Mouse (Mus musculus) left cerebral cortex, adult 2 months (tissue): ENCODE data around the gene Cyp2j5. TPM values are rescaled to one million over a fixed set of nuclear protein-coding genes. Genes with fewer than 3 reads are reported as not detected.
"Not testable (repeated sequence)": the region's sequence is repeated elsewhere in the genome, so short reads cannot be mapped to it uniquely, and the experiment has no call there.

Experiments used
- DNase-seq, 2 experiments: peaks; one replicate each; pipeline ENCODE4 v3.0.0; 2021 to 2022; ENCODE audit warnings: low spot score in 2 of 2, mixed read lengths in 1 of 2; ENCODE audit errors: extremely low spot score in 1 of 2
- H3K27ac ChIP-seq: fragments of 200-600 bp; 2 replicates; pipeline ENCODE4 v1.8.1; 2022
- H3K4me3 ChIP-seq: fragments of 200-600 bp; 2 replicates; pipeline ENCODE4 v1.8.1; 2022
- CTCF ChIP-seq: fragments of 200-600 bp; IDR thresholded peaks from 2 replicates; pipeline ENCODE4 v1.8.1; 2022; ENCODE audit warnings: antibody characterized with exemption, mild to moderate bottlenecking, moderate library complexity
- intact Hi-C: fragments of 180-260 bp; cut with DNase I; formaldehyde crosslinking; loops from one replicate; pipeline ENCODE4 v1.15.1; 2025
- total RNA-seq, 2 experiments: library from RNA; stranded (reverse); gene quantifications; 2 replicates each; pipeline ENCODE4 v1.2.3; 2021

Gene Cyp2j5
- total RNA-seq, 2 experiments from 2014 or later: not detected

GRCm38 (mm10) chr4:96622474-96622873 lies 41.5 kb downstream of the Cyp2j5 start:
- H3K27ac ChIP-seq: no peak overlapping the region
- DNase-seq: no peak
- no peak overlapping the region for H3K4me3 ChIP-seq
- TF ChIP-seq CTCF: no peak
- intact Hi-C loops: no loop called here

DNA sequence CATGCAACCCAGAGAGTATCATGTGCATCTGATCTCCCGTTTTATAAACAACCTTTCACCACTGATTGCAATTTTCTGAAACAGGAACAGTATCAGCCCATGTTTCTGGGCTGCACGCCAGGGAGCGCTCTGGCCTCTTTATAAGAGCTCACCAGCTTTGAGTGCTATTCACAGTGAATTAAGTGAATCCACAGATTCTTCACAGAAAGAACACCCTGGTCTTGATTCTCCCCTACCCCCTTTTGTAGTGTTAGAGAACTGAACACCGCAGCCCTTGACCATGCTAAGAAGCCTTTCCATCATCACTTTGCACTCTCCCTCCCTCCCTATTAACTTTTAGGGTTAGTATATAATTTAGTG lies 72.2 kb downstream of the Cyp2j5 start:
- no peak; the same call in 1 of the 2 replicates for TF ChIP-seq CTCF
- intact Hi-C loops: loop anchor here (2.0 kb wide), 1 partner anchor 89 kb away; no protein-coding TSS in a partner anchor
- Histone ChIP-seq H3K4me3 (peak overlapping the region; percentile 31; the same call in 1 of the 2 replicates), H3K27ac (peak overlapping the region; percentile 76)
- DNase-seq: peak; percentile 33 to 59

- TF ChIP-seq CTCF: no peak; the same call in 1 of the 2 replicates
- peak within 1 kb of the TSS; percentile 76 for H3K27ac ChIP-seq
- peak; percentile 31 to 42 for DNase-seq
- peak within 1 kb of the TSS; percentile 31 for H3K4me3 ChIP-seq
- intact Hi-C loops: loop anchor here (2.0 kb wide), 1 partner anchor 90 kb away; no protein-coding TSS in a partner anchor
Measured at GRCm38 (mm10) chr4:96590911-96591790, 72.8 kb downstream of the Cyp2j5 start, which contains the start of gene Cyp2j9. TSS of gene Cyp2j9 (minus strand) at chr4:96591578.

- intact Hi-C loops: no loop called here
- Histone ChIP-seq H3K27ac (no peak overlapping the region), H3K4me3 (no peak overlapping the region)
- TF ChIP-seq CTCF: no peak
- no peak for DNase-seq
Measured at GRCm38 (mm10) chr4:96581425-96582088, 82.4 kb downstream of the Cyp2j5 start.

- DNase-seq, H3K27ac ChIP-seq, H3K4me3 ChIP-seq, intact Hi-C loops: not testable (repeated sequence)
Measured at GRCm38 (mm10) chr4:96580351-96580750, 83.6 kb downstream of the Cyp2j5 start.

Other genes with a start within 250 kb of the Cyp2j5 start
- gene Cyp2j8, start 156.8 kb downstream of the Cyp2j5 start, total RNA-seq: under 1 TPM in 1 of 2 experiments, not detected in 1; 0.29 TPM
- gene Cyp2j6, start 110.5 kb downstream of the Cyp2j5 start, total RNA-seq: 10 to 100 TPM; 13.7 to 14.6 TPM
- gene Cyp2j9, start 72.6 kb downstream of the Cyp2j5 start, total RNA-seq: 10 to 100 TPM; 27.1 to 29.6 TPM
- not detected for gene Gm12695, start 121.0 kb upstream of the Cyp2j5 start, total RNA-seq